Mouse (Mus musculus) heart, embryonic 15.5 days (tissue): ENCODE measurements around the gene Ano7. TPM values are rescaled to one million over a fixed set of nuclear protein-coding genes. Genes with fewer than 3 reads are reported as not detected.
"Not testable (repeated sequence)": the region's sequence is repeated elsewhere in the genome, so short reads cannot be mapped to it uniquely, and the experiment has no call there.

Experiments used
- ATAC-seq: fragments of 200-750 bp; cut with Nextera tagmentation; replicated peaks from 2 replicates; pipeline ENCODE4 v1.8.0; 2017; ENCODE audit warnings: low read depth, moderate TSS enrichment; ENCODE audit not compliant: insufficient number of reproducible peaks, insufficient read depth, low FRiP score
- H3K27ac ChIP-seq: fragments of 300-500 bp; sonication (generic); 2 replicates; pipeline ENCODE4 v1.5.1; 2015; ENCODE audit warnings: mild to moderate bottlenecking, inconsistent platforms
- H3K27me3 ChIP-seq: fragments of 300-500 bp; sonication (generic); 2 replicates; pipeline ENCODE4 v1.6.1; 2015; ENCODE audit warnings: inconsistent platforms
- H3K36me3 ChIP-seq: fragments of 300-500 bp; sonication (generic); 2 replicates; pipeline ENCODE4 v1.6.1; 2015; ENCODE audit warnings: mild to moderate bottlenecking, inconsistent platforms
- H3K4me1 ChIP-seq: fragments of 300-500 bp; sonication (generic); replicated peaks from 2 replicates; pipeline ENCODE4 v1.6.1; 2015; ENCODE audit warnings: inconsistent platforms
- H3K4me2 ChIP-seq: fragments of 300-500 bp; sonication (generic); 2 replicates; pipeline ENCODE4 v1.6.1; 2015; ENCODE audit warnings: inconsistent platforms, mild to moderate bottlenecking, moderate library complexity
- H3K4me3 ChIP-seq: fragments of 300-500 bp; sonication (generic); 2 replicates; pipeline ENCODE4 v1.5.1; 2015; ENCODE audit warnings: mild to moderate bottlenecking, inconsistent platforms
- H3K9ac ChIP-seq: fragments of 300-500 bp; sonication (generic); 2 replicates; pipeline ENCODE4 v1.6.1; 2015; ENCODE audit warnings: mild to moderate bottlenecking, inconsistent platforms
- H3K9me3 ChIP-seq: fragments of 300-500 bp; sonication (generic); replicated peaks from 2 replicates; pipeline ENCODE4 v1.6.1; 2016; ENCODE audit warnings: inconsistent platforms
- WGBS: fragments of 180-500 bp; shearing (Covaris S2); methylation state at CpG from one replicate; pipeline ENCODE4 v1.1.7; 2015; ENCODE audit warnings: mixed read lengths; 5-methylcytosine and 5-hydroxymethylcytosine counted together
- microRNA-seq: library from miRNA; unstranded; fragments of <30 nt; microRNA quantifications from one replicate; pipeline ENCODE4, GENCODE M21; 2016
- polyA plus RNA-seq: library from polyadenylated mRNA; unstranded; fragments of >200 nt; fragmentation: Nextera tagmentation; extraction: Ambion mirVana; gene quantifications from 2 replicates; pipeline ENCODE4 v1.2.1, GENCODE M21; 2015

Gene Ano7
- polyA plus RNA-seq, 1 experiment from 2014 or later, result 0.16 TPM

GRCm38 (mm10) chr1:93450118-93450517 is 76.4 kb downstream of the Ano7 start:
- H3K36me3 ChIP-seq, H3K27me3 ChIP-seq, H3K27ac ChIP-seq, H3K9me3 ChIP-seq, H3K9ac ChIP-seq, ATAC-seq, H3K4me2 ChIP-seq, H3K4me3 ChIP-seq: not testable (repeated sequence)
- peaks cover 25% of the 10 kb centered on the region for H3K4me1 ChIP-seq
- 80% methylated on average over 5 of the region's 5 CpGs for WGBS

- H3K27me3 ChIP-seq, result no peaks in the 10 kb centered on the region
- no peak for ATAC-seq
- H3K36me3 ChIP-seq, result no peaks in the 10 kb centered on the region
- peaks cover 9% of the 10 kb centered on the region for H3K4me1 ChIP-seq
- H3K27ac ChIP-seq, result peak overlapping the region; percentile 23; the same call in 1 of the 2 replicates
- no peak overlapping the region for H3K4me2 ChIP-seq
- H3K4me3 ChIP-seq, result no peak overlapping the region
- no peaks in the 10 kb centered on the region for H3K9me3 ChIP-seq
- no peak overlapping the region for H3K9ac ChIP-seq
Measured at GRCm38 (mm10) chr1:93453721-93454255, 80.1 kb downstream of the Ano7 start.

Small RNA genes within 50 kb of the gene (microRNA-seq; reads per million reads assigned to microRNA genes)
- gene Mir6345 (not detected), gene Mir6902 (not detected)

Other genes with a start within 250 kb of the Ano7 start
- 0.14 TPM in 1 of 2 replicates, not detected in the other for gene Agxt, start 238.7 kb upstream of the Ano7 start, polyA plus RNA-seq
- 0.38 and 1.2 TPM in 2 replicates for gene 2310007B03Rik, start 213.0 kb upstream of the Ano7 start, polyA plus RNA-seq
- gene Crocc2, start 205.2 kb upstream of the Ano7 start, polyA plus RNA-seq, result 0.26 and 0.55 TPM in 2 replicates
- gene Sned1, start 138.1 kb upstream of the Ano7 start, polyA plus RNA-seq, result 3.0 and 7.8 TPM in 2 replicates
- gene Mterf4, start 68.0 kb upstream of the Ano7 start, polyA plus RNA-seq, result 19.2 and 22.5 TPM in 2 replicates
- 41.1 and 46.2 TPM in 2 replicates for gene Ppp1r7, start 31.1 kb upstream of the Ano7 start, polyA plus RNA-seq
- gene Pask, start 30.4 kb upstream of the Ano7 start, polyA plus RNA-seq, result 5.4 and 7.7 TPM in 2 replicates
- 124 and 140 TPM in 2 replicates for gene Hdlbp, start 104.9 kb downstream of the Ano7 start, polyA plus RNA-seq
- gene Farp2, start 138.1 kb downstream of the Ano7 start, polyA plus RNA-seq, result 4.1 and 4.8 TPM in 2 replicates